Mouse (Mus musculus): ENCODE results near the gene Bcat1.
"Not testable (repeated sequence)": the region's sequence is repeated elsewhere in the genome, so short reads cannot be mapped to it uniquely, and the experiment has no call there.

Gene Bcat1

GRCm38 (mm10) chr6:145093038-145093622 lies 17.1 kb upstream of the Bcat1 start:
- not testable (repeated sequence) for DNase-seq (ENCODE audit: low read depth, low spot score)

- peak; percentile 55 for DNase-seq (ENCODE audit: low read depth, low spot score)
These were observed 16.0 kb upstream of the Bcat1 start for GRCm38 (mm10) chr6:145091998-145092397.

- DNase-seq (ENCODE audit: low read depth, low spot score): no peak
These were observed 14.9 kb upstream of the Bcat1 start for GRCm38 (mm10) chr6:145090928-145091327.

GRCm38 (mm10) chr6:145090201-145090863 lies 14.3 kb upstream of the Bcat1 start:
- DNase-seq (ENCODE audit: low read depth, low spot score): no peak

GRCm38 (mm10) chr6:145089373-145089772 lies 13.4 kb upstream of the Bcat1 start:
- no peak for DNase-seq (ENCODE audit: low read depth, low spot score)

- DNase-seq (ENCODE audit: low read depth, low spot score): no peak
These were observed 12.6 kb upstream of the Bcat1 start for GRCm38 (mm10) chr6:145088451-145089113.

- peak; percentile 80 for DNase-seq (ENCODE audit: low read depth, low spot score)
These were observed 8.5 kb upstream of the Bcat1 start for GRCm38 (mm10) chr6:145084343-145085117.

- peak; percentile 82 for DNase-seq (ENCODE audit: low read depth, low spot score)
These were observed 5.7 kb upstream of the Bcat1 start for GRCm38 (mm10) chr6:145081721-145082120.

- peak; percentile 82 for DNase-seq (ENCODE audit: low read depth, low spot score)
These were observed 3.2 kb upstream of the Bcat1 start for GRCm38 (mm10) chr6:145079087-145079759.

GRCm38 (mm10) chr6:145076286-145076685 lies 302 bp upstream of the Bcat1 start:
- DNase-seq (ENCODE audit: low read depth, low spot score): peak; percentile 89

GRCm38 (mm10) chr6:145075088-145075547 lies 866 bp downstream of the Bcat1 start:
- DNase-seq (ENCODE audit: low read depth, low spot score): no peak

GRCm38 (mm10) chr6:145074461-145074860 lies 1.5 kb downstream of the Bcat1 start:
- DNase-seq (ENCODE audit: low read depth, low spot score): no peak

GRCm38 (mm10) chr6:145069921-145070320 lies 6.1 kb downstream of the Bcat1 start:
- DNase-seq (ENCODE audit: low read depth, low spot score): no peak

- DNase-seq (ENCODE audit: low read depth, low spot score): no peak
These were observed 6.6 kb downstream of the Bcat1 start for GRCm38 (mm10) chr6:145069397-145069796.

GRCm38 (mm10) chr6:145067679-145068078 lies 8.3 kb downstream of the Bcat1 start:
- DNase-seq (ENCODE audit: low read depth, low spot score): peak; percentile 71

- no peak for DNase-seq (ENCODE audit: low read depth, low spot score)
These were observed 9.6 kb downstream of the Bcat1 start for GRCm38 (mm10) chr6:145066416-145066815.

GRCm38 (mm10) chr6:145065301-145065845 lies 10.6 kb downstream of the Bcat1 start:
- DNase-seq (ENCODE audit: low read depth, low spot score): peak; percentile 80

GRCm38 (mm10) chr6:145064104-145064503 lies 11.9 kb downstream of the Bcat1 start:
- no peak for DNase-seq (ENCODE audit: low read depth, low spot score)

GRCm38 (mm10) chr6:145063212-145063868 lies 12.6 kb downstream of the Bcat1 start:
- peak; percentile 44 for DNase-seq (ENCODE audit: low read depth, low spot score)

GRCm38 (mm10) chr6:145062763-145063162 lies 13.2 kb downstream of the Bcat1 start:
- peak; percentile 79 for DNase-seq (ENCODE audit: low read depth, low spot score)

GRCm38 (mm10) chr6:145061361-145061760 lies 14.6 kb downstream of the Bcat1 start:
- DNase-seq (ENCODE audit: low read depth, low spot score): peak; percentile 87
